Mouse (Mus musculus): ENCODE results near the gene Dlg1.

DNA sequence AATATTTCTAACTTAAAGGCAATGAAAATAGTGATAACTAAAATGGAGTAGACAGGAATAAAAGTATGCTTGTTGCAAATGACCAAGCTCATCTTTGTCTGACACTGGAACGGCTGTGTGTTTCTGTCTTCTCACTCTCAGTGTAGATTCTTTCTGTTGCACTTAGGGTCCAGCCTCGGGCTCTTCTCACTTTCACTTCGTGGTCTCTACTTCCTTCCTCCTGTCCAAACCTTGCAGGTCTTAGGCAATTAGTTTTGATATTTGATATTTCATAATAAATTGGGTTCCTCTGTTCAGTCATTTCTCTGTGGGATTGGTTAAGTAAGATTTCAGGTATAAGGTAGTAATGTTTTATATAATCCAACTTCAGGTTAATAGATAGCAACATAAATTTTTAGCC, 140.4 kb downstream of the Dlg1 start:
- TF ChIP-seq CTCF (IDR thresholded peaks at IDR 0.05; ENCODE audit: extremely low read depth, insufficient read depth, low read length) (no peak), POLR2A (IDR thresholded peaks at IDR 0.05; ENCODE audit: extremely low read depth, insufficient read depth, low read length) (no peak)
